Mouse (Mus musculus) liver, postnatal 0 days (tissue): ENCODE results near the gene Crybb2. TPM values are rescaled to one million over a fixed set of nuclear protein-coding genes. Genes with fewer than 3 reads are reported as not detected.
A peak's percentile ranks its signal among the peaks of the same experiment; 100 is the strongest.
"Not testable (repeated sequence)": the region's sequence is repeated elsewhere in the genome, so short reads cannot be mapped to it uniquely, and the experiment has no call there.

Experiments
- ATAC-seq: fragments of 200-750 bp; cut with Nextera tagmentation; 2 replicates; pipeline ENCODE4 v1.8.0; 2017; ENCODE audit warnings: mild to moderate bottlenecking, moderate library complexity
- DNase-seq: peaks from one replicate; pipeline ENCODE4 v3.0.0-alpha.2; 2016
- H3K27ac ChIP-seq: fragments of 300-500 bp; sonication (generic); 2 replicates; pipeline ENCODE4 v1.5.1; 2014; ENCODE audit warnings: antibody characterized with exemption, moderate library complexity, mild to moderate bottlenecking, low read depth
- H3K27me3 ChIP-seq: fragments of 300-500 bp; sonication (generic); 2 replicates; pipeline ENCODE4 v1.6.1; 2014; ENCODE audit warnings: low read length, control low read depth, mixed read lengths; ENCODE audit not compliant: insufficient read depth
- H3K36me3 ChIP-seq: fragments of 300-500 bp; sonication (generic); replicated peaks from 2 replicates; pipeline ENCODE4 v1.6.1; 2014; ENCODE audit warnings: mild to moderate bottlenecking, control low read depth, low read length, moderate library complexity, mixed read lengths; ENCODE audit not compliant: insufficient read depth
- H3K4me1 ChIP-seq: fragments of 300-500 bp; sonication (generic); 2 replicates; pipeline ENCODE4 v1.6.1; 2014; ENCODE audit warnings: antibody characterized with exemption, mild to moderate bottlenecking, control low read depth; ENCODE audit not compliant: insufficient read depth
- H3K4me2 ChIP-seq: fragments of 300-500 bp; sonication (generic); 2 replicates; pipeline ENCODE4 v1.6.1; 2014; ENCODE audit warnings: low read depth, mild to moderate bottlenecking, low read length, moderate library complexity, mixed read lengths
- H3K4me3 ChIP-seq: fragments of 300-500 bp; sonication (generic); 2 replicates; pipeline ENCODE4 v1.5.1; 2014; ENCODE audit warnings: low read depth, low read length
- H3K9ac ChIP-seq: fragments of 300-500 bp; sonication (generic); replicated peaks from 2 replicates; pipeline ENCODE4 v1.6.1; 2014; ENCODE audit warnings: mild to moderate bottlenecking, moderate library complexity
- H3K9me3 ChIP-seq: fragments of 300-500 bp; sonication (generic); 2 replicates; pipeline ENCODE4 v1.6.1; 2016; ENCODE audit warnings: mild to moderate bottlenecking, control low read depth, low read length, mixed read lengths
- CTCF ChIP-seq: sonication (generic); IDR thresholded peaks from 2 replicates; pipeline ENCODE4 v1.5.1; 2016; ENCODE audit warnings: antibody characterized with exemption, low read depth
- EP300 ChIP-seq: IDR thresholded peaks from 2 replicates; pipeline ENCODE4 v1.6.1; 2016; ENCODE audit warnings: antibody characterized with exemption, low read depth, mild to moderate bottlenecking
- WGBS: fragments of 180-500 bp; shearing (Covaris S2); extraction: QIAGEN DNeasy Blood & Tissue Kit; methylation state at CpG from one replicate; pipeline ENCODE4 v1.1.7; 2014; ENCODE audit not compliant: insufficient replicate concordance; 5-methylcytosine and 5-hydroxymethylcytosine counted together
- polyA plus RNA-seq: library from polyadenylated mRNA; unstranded; fragments of >200 nt; fragmentation: Nextera tagmentation; extraction: Ambion mirVana; gene quantifications from 2 replicates; pipeline ENCODE4 v1.2.1, GENCODE M21; 2015

The Crybb2 gene
- polyA plus RNA-seq, 1 experiment from 2014 or later: not detected

- WGBS: 32% methylated on average over 5 of the region's 5 CpGs
- H3K4me1 ChIP-seq: peaks cover 24% of the 10 kb centered on the region
- no peak overlapping the region for H3K4me2 ChIP-seq
- H3K9ac ChIP-seq: no peak overlapping the region
- H3K36me3 ChIP-seq: no peaks in the 10 kb centered on the region
- no peak overlapping the region; the same call in 1 of the 2 replicates for H3K27ac ChIP-seq
- DNase-seq (no peak), ATAC-seq (no peak)
- no peak overlapping the region for H3K4me3 ChIP-seq
- H3K27me3 ChIP-seq: no peaks in the 10 kb centered on the region
- H3K9me3 ChIP-seq: no peaks in the 10 kb centered on the region
- TF ChIP-seq EP300: no peak
- TF ChIP-seq CTCF: no peak
Observed at GRCm38 (mm10) chr5:113113120-113113519, 43.2 kb upstream of the Crybb2 start.

GRCm38 (mm10) chr5:113111336-113111735 is 41.4 kb upstream of the Crybb2 start:
- H3K9ac ChIP-seq: no peak overlapping the region
- no peak overlapping the region for H3K4me3 ChIP-seq
- no peak for ATAC-seq
- H3K36me3 ChIP-seq: no peaks in the 10 kb centered on the region
- no peak overlapping the region for H3K27ac ChIP-seq
- no peaks in the 10 kb centered on the region for H3K9me3 ChIP-seq
- H3K27me3 ChIP-seq: no peaks in the 10 kb centered on the region
- TF ChIP-seq EP300 (no peak), CTCF (no peak)
- H3K4me2 ChIP-seq: no peak overlapping the region
- DNase-seq: no peak
- H3K4me1 ChIP-seq: peaks cover 24% of the 10 kb centered on the region
- 32% methylated on average over 4 of the region's 4 CpGs for WGBS

- H3K9ac ChIP-seq: no peak overlapping the region
- H3K9me3 ChIP-seq: no peaks in the 10 kb centered on the region
- WGBS: 31% methylated on average over 1 of the region's 1 CpGs
- DNase-seq (no peak), ATAC-seq (no peak)
- H3K36me3 ChIP-seq: no peaks in the 10 kb centered on the region
- H3K27me3 ChIP-seq: no peaks in the 10 kb centered on the region
- 0 out of 2 replicates have a peak overlapping the region, but pooled peaks have one; percentile 34 for H3K27ac ChIP-seq
- TF ChIP-seq EP300: no peak
- TF ChIP-seq CTCF: no peak
- H3K4me3 ChIP-seq: no peak overlapping the region
- H3K4me2 ChIP-seq: no peak overlapping the region
- peaks cover 23% of the 10 kb centered on the region for H3K4me1 ChIP-seq
Observed at GRCm38 (mm10) chr5:113110929-113111328, 41.0 kb upstream of the Crybb2 start.

- H3K27ac ChIP-seq, H3K4me2 ChIP-seq, H3K36me3 ChIP-seq, DNase-seq, H3K27me3 ChIP-seq, H3K9me3 ChIP-seq, H3K4me3 ChIP-seq, H3K9ac ChIP-seq, ATAC-seq: not testable (repeated sequence)
- 74% methylated on average over 2 of the region's 2 CpGs for WGBS
- TF ChIP-seq CTCF: peak; percentile 63
- peaks cover 10% of the 10 kb centered on the region for H3K4me1 ChIP-seq
Observed at GRCm38 (mm10) chr5:113109651-113110050, 39.7 kb upstream of the Crybb2 start.

- H3K4me3 ChIP-seq: no peak overlapping the region
- H3K4me1 ChIP-seq: no peaks in the 10 kb centered on the region
- no peak overlapping the region for H3K4me2 ChIP-seq
- TF ChIP-seq CTCF: no peak
- TF ChIP-seq EP300: no peak
- 64% methylated on average over 11 of the region's 11 CpGs for WGBS
- H3K36me3 ChIP-seq: no peaks in the 10 kb centered on the region
- H3K9ac ChIP-seq: no peak overlapping the region
- H3K27ac ChIP-seq: peak overlapping the region; percentile 22; the same call in 1 of the 2 replicates
- DNase-seq (no peak), ATAC-seq (no peak)
- H3K27me3 ChIP-seq: no peaks in the 10 kb centered on the region
- no peaks in the 10 kb centered on the region for H3K9me3 ChIP-seq
Observed at GRCm38 (mm10) chr5:113108165-113108764, 38.3 kb upstream of the Crybb2 start.

GRCm38 (mm10) chr5:113107709-113108108 is 37.8 kb upstream of the Crybb2 start:
- peak; percentile 69 for ATAC-seq
- H3K9ac ChIP-seq: no peak overlapping the region
- H3K9me3 ChIP-seq: no peaks in the 10 kb centered on the region
- no peak overlapping the region for H3K4me3 ChIP-seq
- H3K27me3 ChIP-seq: no peaks in the 10 kb centered on the region
- peak overlapping the region; percentile 22; the same call in 1 of the 2 replicates for H3K27ac ChIP-seq
- TF ChIP-seq EP300: no peak
- TF ChIP-seq CTCF: no peak
- WGBS: 59% methylated on average over 3 of the region's 3 CpGs
- DNase-seq: peak; percentile 68
- H3K4me1 ChIP-seq: no peaks in the 10 kb centered on the region
- no peaks in the 10 kb centered on the region for H3K36me3 ChIP-seq
- H3K4me2 ChIP-seq: no peak overlapping the region

- no peaks in the 10 kb centered on the region for H3K36me3 ChIP-seq
- no peaks in the 10 kb centered on the region for H3K4me1 ChIP-seq
- no peak overlapping the region for H3K9ac ChIP-seq
- ATAC-seq: 0 out of 2 replicates have a peak, but pooled peaks have one; percentile 6
- H3K27ac ChIP-seq: no peak overlapping the region
- DNase-seq: no peak
- WGBS: 83% methylated on average over 7 of the region's 7 CpGs
- H3K4me2 ChIP-seq: no peak overlapping the region
- no peaks in the 10 kb centered on the region for H3K27me3 ChIP-seq
- TF ChIP-seq CTCF: no peak
- TF ChIP-seq EP300: no peak
- H3K4me3 ChIP-seq: no peak overlapping the region
- H3K9me3 ChIP-seq: no peaks in the 10 kb centered on the region
Observed at GRCm38 (mm10) chr5:113106594-113106993, 36.7 kb upstream of the Crybb2 start.
